Mouse (Mus musculus) forebrain, embryonic 16.5 days (tissue): Measurements from ENCODE around the gene Gm572. TPM values are rescaled to one million over a fixed set of nuclear protein-coding genes. Genes with fewer than 3 reads are reported as not detected.

Experiments
- ATAC-seq: fragments of 200-750 bp; cut with Nextera tagmentation; 2 replicates; pipeline ENCODE4 v1.8.0; 2017; ENCODE audit warnings: mild to moderate bottlenecking, moderate library complexity
- H3K27ac ChIP-seq: fragments of 300-500 bp; sonication (generic); 2 replicates; pipeline ENCODE4 v1.5.1; 2014; ENCODE audit warnings: low read length, control low read depth
- H3K27me3 ChIP-seq: fragments of 300-500 bp; sonication (generic); replicated peaks from 2 replicates; pipeline ENCODE4 v1.6.1; 2014; ENCODE audit warnings: low read length; ENCODE audit not compliant: control insufficient read depth, insufficient read depth
- H3K36me3 ChIP-seq: fragments of 300-500 bp; sonication (generic); 2 replicates; pipeline ENCODE4 v1.6.1; 2014; ENCODE audit not compliant: control insufficient read depth, insufficient read depth
- H3K4me1 ChIP-seq: fragments of 300-500 bp; sonication (generic); replicated peaks from 2 replicates; pipeline ENCODE4 v1.6.1; 2014; ENCODE audit warnings: low read length; ENCODE audit not compliant: control insufficient read depth, insufficient read depth
- H3K4me2 ChIP-seq: fragments of 300-500 bp; sonication (generic); 2 replicates; pipeline ENCODE4 v1.6.1; 2014; ENCODE audit warnings: mild to moderate bottlenecking, low read length, control low read depth
- H3K4me3 ChIP-seq: fragments of 300-500 bp; sonication (generic); replicated peaks from 2 replicates; pipeline ENCODE4 v1.5.1; 2014; ENCODE audit warnings: mild to moderate bottlenecking, low read length, control low read depth
- H3K9ac ChIP-seq: fragments of 300-500 bp; sonication (generic); replicated peaks from 2 replicates; pipeline ENCODE4 v1.6.1; 2014; ENCODE audit warnings: low read depth, low read length, control low read depth
- H3K9me3 ChIP-seq: fragments of 300-500 bp; sonication (generic); 2 replicates; pipeline ENCODE4 v1.6.1; 2016; ENCODE audit warnings: low read length; ENCODE audit not compliant: control insufficient read depth
- WGBS: fragments of 180-500 bp; shearing (Covaris S2); extraction: QIAGEN DNeasy Blood & Tissue Kit; methylation state at CpG from one replicate; pipeline ENCODE4 v1.1.7; 2014; 5-methylcytosine and 5-hydroxymethylcytosine counted together
- polyA plus RNA-seq: library from polyadenylated mRNA; unstranded; fragments of >200 nt; fragmentation: Nextera tagmentation; extraction: Ambion mirVana; gene quantifications from 2 replicates; pipeline ENCODE4 v1.2.1, GENCODE M21; 2015

Gm572 gene
- polyA plus RNA-seq, 1 experiment from 2014 or later: not detected

DNA sequence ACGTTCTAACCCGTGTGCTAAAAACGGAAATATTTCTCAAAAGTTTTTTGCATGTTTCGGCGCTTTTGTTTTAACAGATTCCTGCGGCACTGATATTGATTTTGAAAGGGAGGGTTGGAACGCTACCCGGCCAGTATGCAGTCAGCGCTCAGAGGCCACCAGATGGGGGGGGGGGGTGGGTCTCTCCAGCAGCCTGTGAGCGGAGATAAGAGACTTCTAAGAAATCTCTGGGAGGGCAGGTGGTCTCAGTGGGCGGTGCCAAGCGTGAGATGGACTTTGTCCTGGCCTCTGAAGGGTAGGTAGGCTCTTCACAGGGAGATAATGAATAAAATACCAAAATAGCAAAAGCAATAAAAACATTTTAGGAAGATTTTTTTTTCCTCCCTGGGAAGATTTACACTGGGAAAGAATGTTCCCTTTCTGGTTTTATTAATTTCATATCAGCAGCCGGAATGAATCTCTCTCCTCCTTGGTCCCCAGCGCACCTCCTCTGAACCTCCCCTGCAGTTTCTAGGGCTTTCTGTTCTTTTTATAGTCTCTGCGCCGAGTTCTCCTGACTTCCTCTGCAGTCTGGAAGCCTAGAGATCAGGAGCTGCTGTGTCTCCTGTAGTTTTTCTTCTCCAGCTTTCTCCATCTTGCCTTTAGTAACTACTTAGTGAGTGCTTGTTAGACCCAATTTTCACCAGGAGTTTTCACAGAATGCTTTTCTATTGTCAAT, 28.3 kb downstream of the Gm572 start:
- no peak overlapping the region for H3K4me2 ChIP-seq
- WGBS: 69% methylated on average over 16 of the region's 16 CpGs
- H3K27ac ChIP-seq: no peak overlapping the region
- no peaks in the 10 kb centered on the region for H3K36me3 ChIP-seq
- no peaks in the 10 kb centered on the region for H3K27me3 ChIP-seq
- no peaks in the 10 kb centered on the region for H3K9me3 ChIP-seq
- no peak for ATAC-seq
- H3K4me1 ChIP-seq: no peaks in the 10 kb centered on the region
- H3K4me3 ChIP-seq: no peak overlapping the region
- no peak overlapping the region for H3K9ac ChIP-seq

DNA sequence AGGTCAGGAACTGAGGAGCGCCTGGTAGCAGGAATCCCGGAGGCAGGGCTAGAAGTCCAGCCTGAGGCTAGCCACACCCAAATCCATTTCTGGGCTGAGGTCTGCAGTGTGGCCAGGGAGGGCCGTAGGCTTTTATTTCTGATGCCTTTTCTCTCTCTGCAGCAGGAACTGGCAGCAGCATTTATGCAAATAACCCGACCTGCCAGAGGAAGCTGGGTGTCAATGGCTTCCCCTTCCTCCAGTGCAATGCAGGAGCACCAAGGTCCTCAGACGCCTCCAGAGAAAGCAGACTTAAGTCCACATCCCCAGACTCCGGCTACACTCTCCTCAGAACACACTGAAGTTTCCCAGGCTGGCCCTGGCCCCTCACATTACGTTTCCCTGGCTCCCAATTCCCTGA, 31.9 kb downstream of the Gm572 start:
- H3K4me2 ChIP-seq: no peak overlapping the region
- no peaks in the 10 kb centered on the region for H3K36me3 ChIP-seq
- no peaks in the 10 kb centered on the region for H3K27me3 ChIP-seq
- 58% methylated on average over 7 of the region's 7 CpGs for WGBS
- no peak overlapping the region for H3K9ac ChIP-seq
- H3K4me3 ChIP-seq: no peak overlapping the region
- ATAC-seq: no peak
- peaks cover 2% of the 10 kb centered on the region; the same call in 1 of the 2 replicates for H3K4me1 ChIP-seq
- no peak overlapping the region for H3K27ac ChIP-seq
- H3K9me3 ChIP-seq: no peaks in the 10 kb centered on the region

DNA sequence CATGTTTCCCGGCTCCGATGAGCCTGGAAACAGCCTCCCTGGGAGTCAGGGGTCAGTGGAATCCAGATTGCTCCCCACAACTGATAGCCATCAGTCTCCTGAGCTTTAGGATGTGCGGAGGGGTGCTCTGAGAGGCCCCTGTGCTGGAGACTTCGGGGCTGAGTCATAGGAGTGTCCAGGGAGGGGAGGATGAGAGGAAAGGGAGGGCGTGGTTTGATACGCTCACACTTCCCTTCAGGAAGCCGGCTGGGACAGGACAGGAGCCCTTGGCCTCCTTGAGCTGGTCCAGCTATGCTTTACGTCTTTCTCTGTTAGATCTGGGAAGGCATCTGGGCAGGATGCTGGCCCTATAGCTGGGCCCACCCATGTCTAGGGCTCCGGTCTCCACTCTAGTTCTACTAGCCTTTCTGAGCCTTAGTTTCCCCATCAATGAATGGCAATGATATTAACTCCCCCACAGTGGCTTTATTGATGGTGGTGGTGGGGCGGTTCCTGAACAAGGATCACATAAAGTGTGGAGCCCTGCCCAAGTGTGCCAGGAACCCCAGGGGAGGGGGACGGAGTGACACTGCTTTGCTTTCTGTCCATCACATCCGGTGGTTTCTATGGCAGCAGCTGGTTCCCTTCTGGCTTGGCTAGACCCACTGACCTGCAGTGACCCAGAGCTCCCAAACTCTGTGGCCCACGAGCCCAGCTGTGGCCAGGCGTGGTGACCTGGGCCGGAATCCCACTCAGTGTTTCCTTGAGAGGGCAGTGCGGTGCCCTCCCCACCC, 33.3 kb downstream of the Gm572 start:
- no peak overlapping the region for H3K4me2 ChIP-seq
- no peaks in the 10 kb centered on the region for H3K27me3 ChIP-seq
- no peak overlapping the region for H3K27ac ChIP-seq
- H3K9me3 ChIP-seq: no peaks in the 10 kb centered on the region
- H3K9ac ChIP-seq: no peak overlapping the region
- H3K4me1 ChIP-seq: peaks cover 2% of the 10 kb centered on the region; the same call in 1 of the 2 replicates
- 67% methylated on average over 16 of the region's 16 CpGs for WGBS
- H3K4me3 ChIP-seq: no peak overlapping the region
- H3K36me3 ChIP-seq: no peaks in the 10 kb centered on the region
- ATAC-seq: no peak

DNA sequence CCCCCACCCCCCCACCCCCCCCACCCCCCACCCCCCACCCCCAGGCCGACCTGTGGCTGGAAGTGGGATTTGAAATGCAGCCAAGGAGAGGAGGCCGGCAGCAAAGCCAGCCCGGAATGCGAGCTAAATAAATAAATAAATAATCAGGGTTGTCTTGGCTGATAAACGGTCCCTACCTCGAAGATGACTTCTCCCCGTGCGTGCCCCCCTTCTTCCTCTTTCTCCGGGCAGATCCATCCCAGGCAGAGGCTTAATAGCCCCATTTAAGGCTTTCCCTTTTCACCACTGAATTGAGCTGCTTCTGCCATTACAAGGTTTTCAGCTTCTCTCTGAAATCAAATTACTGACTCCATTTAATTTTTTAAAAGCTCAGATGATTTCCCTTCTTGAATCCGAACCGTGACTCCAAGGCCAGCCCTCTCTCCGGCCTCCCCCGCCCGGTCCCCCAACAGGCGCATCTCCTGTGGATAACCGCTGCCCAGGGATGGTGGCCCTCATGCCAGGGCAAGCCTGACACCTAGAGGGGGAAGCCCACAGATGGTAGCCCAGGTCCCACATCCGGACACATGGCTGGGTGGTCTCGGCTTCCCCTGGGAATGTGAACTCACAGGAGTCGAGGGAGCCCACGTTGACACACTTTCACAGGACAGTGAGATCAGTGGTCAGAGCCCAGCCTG, 34.0 kb downstream of the Gm572 start:
- no peak for ATAC-seq
- Histone ChIP-seq H3K9ac (no peak overlapping the region), H3K4me1 (peaks cover 2% of the 10 kb centered on the region; the same call in 1 of the 2 replicates), H3K27me3 (no peaks in the 10 kb centered on the region), H3K9me3 (no peaks in the 10 kb centered on the region), H3K4me2 (no peak overlapping the region), H3K27ac (no peak overlapping the region), H3K36me3 (no peaks in the 10 kb centered on the region), H3K4me3 (no peak overlapping the region)
- WGBS: 54% methylated on average over 20 of the region's 20 CpGs

DNA sequence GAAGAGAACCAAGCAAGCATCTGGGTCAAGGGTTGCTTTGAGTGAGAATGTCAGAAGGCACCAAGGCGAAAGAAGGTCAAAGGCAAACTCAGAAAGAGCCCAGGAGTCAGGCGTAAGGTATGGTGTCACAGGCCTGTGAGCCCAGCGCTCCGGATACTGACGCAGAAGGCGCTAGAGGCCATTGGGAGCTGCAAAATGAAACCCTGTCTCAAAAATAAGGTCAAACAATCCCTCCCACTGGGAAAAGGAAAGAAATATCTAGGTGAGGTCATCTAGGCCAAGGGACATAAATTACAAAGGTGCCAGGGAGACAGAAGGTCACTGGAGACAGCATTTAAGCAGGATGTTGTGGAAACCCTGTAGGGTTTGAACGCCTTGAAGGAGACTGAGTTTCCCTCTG, 35.0 kb downstream of the Gm572 start:
- Histone ChIP-seq H3K9ac (no peak overlapping the region), H3K27ac (no peak overlapping the region), H3K4me2 (no peak overlapping the region), H3K36me3 (no peaks in the 10 kb centered on the region), H3K27me3 (no peaks in the 10 kb centered on the region), H3K4me1 (peaks cover 2% of the 10 kb centered on the region; the same call in 1 of the 2 replicates), H3K4me3 (no peak overlapping the region), H3K9me3 (no peaks in the 10 kb centered on the region)
- no peak for ATAC-seq
- 92% methylated on average over 7 of the region's 7 CpGs for WGBS

DNA sequence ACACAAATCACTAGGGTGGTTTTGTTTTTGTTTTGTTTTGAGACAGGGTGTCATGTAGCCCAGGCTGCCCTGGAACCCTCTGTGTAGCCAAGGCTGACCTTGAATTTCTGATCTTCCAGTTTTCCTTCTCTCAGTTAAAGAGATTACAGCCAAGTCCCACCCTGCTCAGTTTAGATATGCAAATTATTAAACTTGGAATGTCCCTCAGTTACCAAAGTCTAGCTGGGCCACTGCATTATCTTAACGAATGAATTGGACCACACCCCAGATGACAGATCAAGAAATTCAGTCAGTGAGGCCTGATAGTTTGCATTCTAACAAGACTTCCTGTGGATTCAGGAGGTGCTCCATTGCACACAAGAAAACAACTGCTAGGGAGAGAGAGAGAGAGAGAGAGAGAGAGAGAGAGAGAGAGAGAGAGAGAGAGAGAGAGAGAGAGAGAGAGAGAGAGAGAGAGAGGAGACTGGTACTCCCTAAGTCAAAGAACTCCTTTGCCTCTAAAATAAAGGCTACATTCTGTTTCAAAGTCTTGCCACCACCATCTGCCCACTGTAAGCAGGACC, 37.5 kb downstream of the Gm572 start:
- Histone ChIP-seq H3K4me2 (no peak overlapping the region), H3K4me3 (no peak overlapping the region), H3K27ac (no peak overlapping the region), H3K27me3 (no peaks in the 10 kb centered on the region), H3K9ac (no peak overlapping the region), H3K4me1 (peaks cover 2% of the 10 kb centered on the region; the same call in 1 of the 2 replicates), H3K36me3 (no peaks in the 10 kb centered on the region), H3K9me3 (no peaks in the 10 kb centered on the region)
- ATAC-seq: no peak
- 54% methylated on average over 1 of the region's 1 CpGs for WGBS

DNA sequence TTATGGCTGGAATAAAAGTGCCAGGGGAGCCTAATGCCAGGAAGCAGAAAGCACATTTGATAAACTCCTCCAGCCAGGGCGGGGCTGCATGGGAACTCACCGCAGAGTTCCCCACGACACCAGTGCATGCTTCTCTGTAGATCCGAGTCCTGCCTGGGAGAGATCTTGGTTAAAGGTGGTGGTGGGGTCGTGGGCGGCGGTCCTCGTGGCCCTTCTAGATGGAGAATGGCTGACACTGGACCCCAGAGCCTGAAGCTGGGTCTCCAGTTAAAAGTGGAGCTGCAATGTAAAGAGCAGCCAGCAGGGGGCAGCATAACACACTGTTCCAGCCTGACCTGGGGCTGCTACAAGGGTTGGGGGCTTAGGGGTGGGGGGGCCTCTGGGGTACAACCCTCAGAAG, 38.3 kb downstream of the Gm572 start:
- no peak for ATAC-seq
- Histone ChIP-seq H3K4me2 (no peak overlapping the region), H3K4me1 (peaks cover 5% of the 10 kb centered on the region), H3K27me3 (no peaks in the 10 kb centered on the region), H3K27ac (no peak overlapping the region), H3K4me3 (no peak overlapping the region), H3K9me3 (no peaks in the 10 kb centered on the region), H3K9ac (no peak overlapping the region), H3K36me3 (no peaks in the 10 kb centered on the region)
- WGBS: 24% methylated on average over 8 of the region's 8 CpGs

DNA sequence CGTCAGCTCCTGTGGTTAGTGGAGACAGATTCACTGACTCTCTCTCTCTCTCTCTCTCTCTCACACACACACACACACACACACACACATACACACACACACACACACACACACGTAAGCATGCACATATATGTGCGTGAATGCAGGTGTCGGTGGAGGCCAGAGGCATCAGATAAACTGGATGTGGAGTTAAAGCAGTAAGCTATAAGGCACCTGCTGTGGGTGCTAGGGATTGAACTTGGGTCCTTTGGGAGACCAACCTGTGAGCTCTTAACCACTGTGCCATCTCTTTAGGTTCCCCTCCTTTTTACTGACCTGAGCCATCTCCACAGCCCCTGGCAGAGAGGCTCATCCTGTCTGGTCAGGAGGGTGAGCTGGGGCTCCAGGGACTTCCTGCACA, 39.8 kb downstream of the Gm572 start:
- no peak overlapping the region for H3K4me3 ChIP-seq
- 98% methylated on average over 4 of the region's 4 CpGs for WGBS
- no peak overlapping the region for H3K27ac ChIP-seq
- peaks cover 7% of the 10 kb centered on the region for H3K4me1 ChIP-seq
- no peaks in the 10 kb centered on the region for H3K36me3 ChIP-seq
- ATAC-seq: no peak
- no peak overlapping the region for H3K9ac ChIP-seq
- no peak overlapping the region for H3K4me2 ChIP-seq
- no peaks in the 10 kb centered on the region for H3K9me3 ChIP-seq
- H3K27me3 ChIP-seq: no peaks in the 10 kb centered on the region

DNA sequence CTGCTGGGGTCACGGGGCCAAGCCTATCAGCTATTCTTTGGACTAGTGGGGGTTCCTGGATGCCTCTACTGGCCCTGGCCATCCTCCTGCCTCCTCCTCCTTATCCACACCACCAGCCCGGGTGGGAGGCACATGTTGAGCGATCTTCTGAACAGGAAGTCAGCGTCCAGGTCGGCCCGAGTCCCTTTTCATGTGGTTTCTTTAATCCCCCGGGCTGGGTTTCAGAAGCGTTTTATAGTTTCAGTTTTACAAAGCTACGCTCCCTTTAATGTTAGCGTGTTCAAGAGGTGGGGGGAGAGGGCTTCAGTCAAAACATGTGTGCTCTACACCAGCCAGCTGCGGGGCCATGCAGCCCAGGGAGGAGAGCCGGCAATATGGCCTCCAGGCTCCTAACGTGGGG, 40.4 kb downstream of the Gm572 start:
- no peaks in the 10 kb centered on the region for H3K36me3 ChIP-seq
- no peak overlapping the region for H3K4me3 ChIP-seq
- no peak overlapping the region for H3K9ac ChIP-seq
- H3K4me2 ChIP-seq: no peak overlapping the region
- H3K27ac ChIP-seq: no peak overlapping the region
- no peak for ATAC-seq
- WGBS: 79% methylated on average over 13 of the region's 13 CpGs
- H3K9me3 ChIP-seq: no peaks in the 10 kb centered on the region
- no peaks in the 10 kb centered on the region for H3K27me3 ChIP-seq
- H3K4me1 ChIP-seq: peaks cover 7% of the 10 kb centered on the region
